In the genomic region with DNA sequence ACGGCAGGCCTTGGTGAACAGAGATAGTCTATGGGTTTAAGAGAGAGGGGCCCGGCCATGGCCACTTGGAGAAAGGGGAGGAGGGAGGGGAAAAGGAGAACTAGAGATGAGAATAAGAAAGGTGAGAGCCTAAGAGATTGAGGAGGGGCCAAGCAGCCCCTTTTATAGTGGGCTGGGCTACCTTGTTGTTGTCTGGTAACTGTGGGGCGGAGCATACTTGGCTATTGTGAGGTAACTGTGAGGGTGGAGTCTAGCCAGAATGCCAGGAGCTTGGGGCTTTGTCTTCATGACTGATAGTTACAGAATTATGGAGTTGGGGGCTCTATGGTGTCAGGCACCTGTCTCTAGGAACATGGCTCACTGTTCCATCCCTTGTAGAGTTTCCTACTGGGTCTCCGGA, we compare ENCODE assay signal across 18 mouse cellular contexts. TPM values are rescaled to one million over a fixed set of nuclear protein-coding genes. Genes with fewer than 3 reads are reported as not detected.
"Had no signal": no experiment of that assay in that cellular context is flagged by ENCODE, and none has a peak within 500 bp of the region (broad histone marks: within the 10 kb centered on the region; RNA-seq: fewer than 3 reads in every experiment).

No protein-coding gene starts in this region.

- H3K4me3 ChIP-seq: liver, embryonic 15.5 days; lung, embryonic 15.5 days; megakaryocyte, embryonic 14.5 days; midbrain, embryonic 13.5 days; midbrain, embryonic 15.5 days; neural tube, embryonic 12.5 days had no signal

- H3K4me1 ChIP-seq: lung, embryonic 15.5 days; megakaryocyte, embryonic 14.5 days; midbrain, embryonic 13.5 days; midbrain, embryonic 15.5 days; neural tube, embryonic 12.5 days had no signal

- H3K9ac ChIP-seq: liver, embryonic 15.5 days; liver, postnatal 0 days; lung, embryonic 15.5 days; midbrain, embryonic 13.5 days; midbrain, embryonic 15.5 days; neural tube, embryonic 12.5 days had no signal

- DNase-seq: liver, postnatal 0 days; lung, adult 2 months; lung, postnatal 14 days; lung, postnatal 36 days; right cerebral cortex, postnatal 14 days; thymus, adult 18-20 months; thymus, postnatal 14 days; thymus, postnatal 36 days had no signal

- H3K9me3 ChIP-seq: liver, embryonic 15.5 days; lung, embryonic 15.5 days; midbrain, embryonic 15.5 days; neural tube, embryonic 12.5 days had no signal

- H3K27ac ChIP-seq: liver, embryonic 15.5 days; lung, embryonic 15.5 days; macrophage; midbrain, embryonic 13.5 days; midbrain, embryonic 15.5 days; neural tube, embryonic 12.5 days had no signal

- H3K36me3 ChIP-seq: liver, embryonic 15.5 days; lung, embryonic 15.5 days; midbrain, embryonic 13.5 days; midbrain, embryonic 15.5 days; neural tube, embryonic 12.5 days had no signal

RNA-seq across cellular contexts. Expression of gene Pcsk6, which starts 56.9 kb away (rescaled TPM):
- total RNA-seq: megakaryocyte progenitor cell, adult 5-6 weeks; monocyte, adult 5-6 weeks; neutrophil, adult 5-6 weeks had no signal
